Mouse (Mus musculus): ENCODE measurements around the gene Rasgrp2. TPM values are rescaled to one million over a fixed set of nuclear protein-coding genes. Genes with fewer than 3 reads are reported as not detected.

Gene Rasgrp2
- polyA plus RNA-seq, 1 experiment from 2014 or later, result 24.5 TPM

DNA sequence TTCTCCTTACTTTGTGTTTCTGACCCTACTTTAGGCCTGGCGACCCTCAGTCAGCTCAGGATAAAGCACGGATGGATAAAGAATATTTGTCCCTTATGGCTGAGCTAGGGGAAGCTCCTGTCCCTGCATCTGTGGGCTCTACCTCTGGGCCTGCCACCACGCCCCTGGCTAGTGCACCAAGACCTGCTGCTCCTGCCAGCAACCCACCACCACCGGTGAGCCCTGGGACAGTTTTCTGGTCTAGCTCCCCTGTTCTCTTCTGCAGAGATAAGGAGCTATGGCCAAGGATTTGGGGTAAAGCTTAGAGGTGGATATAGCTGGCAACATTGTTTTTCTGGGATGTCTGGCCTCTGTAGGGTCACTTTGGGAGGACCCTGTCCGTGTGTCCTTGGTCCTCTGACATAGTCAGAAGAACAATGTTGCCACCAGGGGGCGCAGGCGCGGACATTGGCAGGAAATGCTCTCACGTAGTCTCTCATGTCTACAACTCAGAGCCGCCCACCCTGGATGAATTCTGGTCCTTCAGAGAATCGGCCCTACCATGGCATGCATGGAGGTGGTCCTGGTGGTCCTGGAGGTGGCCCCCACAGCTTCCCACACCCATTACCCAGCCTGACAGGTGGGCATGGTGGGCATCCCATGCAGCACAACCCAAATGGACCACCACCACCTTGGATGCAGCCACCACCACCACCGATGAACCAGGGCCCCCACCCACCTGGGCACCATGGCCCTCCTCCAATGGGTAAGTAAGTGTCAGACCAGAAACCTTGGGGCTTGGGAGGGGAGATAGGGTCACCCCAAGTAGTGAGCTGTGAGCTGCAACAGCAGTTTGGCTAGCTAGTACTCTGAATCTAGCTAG lies 25.4 kb upstream of the Rasgrp2 start:
- WGBS, result 76% methylated on average over 12 of the region's 12 CpGs
- H3K4me1 ChIP-seq, result no peaks in the 10 kb centered on the region
- no peak overlapping the region for H3K9ac ChIP-seq
- no peak overlapping the region for H3K4me3 ChIP-seq
- H3K27me3 ChIP-seq, result no peaks in the 10 kb centered on the region
- no peak for ATAC-seq (ENCODE audit: insufficient number of reproducible peaks, insufficient read depth, low FRiP score, low TSS enrichment)
- no peak overlapping the region for H3K27ac ChIP-seq
- H3K36me3 ChIP-seq, result peaks cover 96% of the 10 kb centered on the region
- no peak overlapping the region for H3K4me2 ChIP-seq (replicated peaks)
- no peaks in the 10 kb centered on the region for H3K9me3 ChIP-seq

DNA sequence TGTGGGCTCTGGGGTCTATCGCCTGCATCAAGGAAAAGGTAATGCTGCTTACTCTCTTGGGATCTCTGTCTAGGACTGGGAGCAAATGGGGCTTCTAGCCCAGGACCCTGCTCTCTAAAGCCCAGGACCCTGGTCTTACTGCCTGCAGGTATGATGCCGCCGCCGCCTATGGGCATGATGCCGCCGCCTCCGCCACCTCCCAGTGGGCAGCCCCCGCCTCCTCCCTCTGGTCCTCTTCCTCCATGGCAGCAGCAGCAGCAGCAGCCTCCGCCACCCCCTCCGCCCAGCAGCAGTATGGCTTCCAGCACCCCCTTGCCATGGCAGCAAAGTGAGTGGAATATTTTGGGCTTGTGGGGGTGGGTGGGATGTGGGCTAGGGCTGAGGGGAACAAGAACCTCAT lies 24.6 kb upstream of the Rasgrp2 start:
- Histone ChIP-seq H3K4me2 (replicated peaks) (no peak overlapping the region), H3K9me3 (no peaks in the 10 kb centered on the region), H3K36me3 (peaks cover 95% of the 10 kb centered on the region), H3K27me3 (no peaks in the 10 kb centered on the region), H3K4me3 (no peak overlapping the region), H3K9ac (no peak overlapping the region), H3K27ac (no peak overlapping the region), H3K4me1 (no peaks in the 10 kb centered on the region)
- no peak for ATAC-seq (ENCODE audit: insufficient number of reproducible peaks, insufficient read depth, low FRiP score, low TSS enrichment)
- WGBS, result 95% methylated on average over 10 of the region's 10 CpGs

DNA sequence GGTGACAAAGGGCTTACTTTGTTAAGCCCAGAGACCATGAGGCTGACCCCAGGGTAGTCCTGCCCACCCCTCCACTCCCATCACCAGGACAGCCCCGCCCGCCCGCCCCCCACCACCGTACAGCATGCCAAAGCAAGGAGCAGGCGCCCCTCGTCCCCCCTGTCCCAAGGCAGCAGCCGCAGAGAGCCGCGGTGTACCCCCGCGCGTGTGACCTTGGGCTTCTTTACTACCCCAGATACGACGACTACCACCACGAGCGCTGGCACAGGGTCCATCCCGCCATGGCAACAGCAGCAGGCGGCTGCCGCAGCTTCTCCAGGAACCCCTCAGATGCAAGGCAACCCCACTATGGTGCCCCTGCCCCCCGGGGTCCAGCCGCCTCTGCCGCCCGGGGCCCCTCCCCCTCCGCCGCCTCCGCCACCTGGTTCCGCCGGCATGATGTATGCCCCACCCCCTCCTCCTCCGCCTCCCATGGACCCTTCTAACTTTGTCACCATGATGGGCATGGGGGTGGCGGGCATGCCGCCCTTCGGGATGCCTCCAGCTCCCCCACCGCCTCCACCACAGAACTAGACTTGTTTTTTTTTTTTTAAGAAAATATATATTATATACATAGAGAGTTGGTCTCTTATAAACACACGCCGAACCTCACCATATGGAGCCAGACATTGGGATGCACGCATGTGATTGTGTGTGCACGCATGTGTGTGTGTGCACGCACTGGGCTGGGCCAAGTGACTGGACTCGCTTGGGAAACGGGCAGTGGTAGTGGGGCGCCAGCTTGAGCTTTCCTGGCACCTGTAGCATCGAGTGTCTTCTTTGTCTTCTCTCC lies 23.5 kb upstream of the Rasgrp2 start:
- WGBS, result 94% methylated on average over 35 of the region's 42 CpGs

DNA sequence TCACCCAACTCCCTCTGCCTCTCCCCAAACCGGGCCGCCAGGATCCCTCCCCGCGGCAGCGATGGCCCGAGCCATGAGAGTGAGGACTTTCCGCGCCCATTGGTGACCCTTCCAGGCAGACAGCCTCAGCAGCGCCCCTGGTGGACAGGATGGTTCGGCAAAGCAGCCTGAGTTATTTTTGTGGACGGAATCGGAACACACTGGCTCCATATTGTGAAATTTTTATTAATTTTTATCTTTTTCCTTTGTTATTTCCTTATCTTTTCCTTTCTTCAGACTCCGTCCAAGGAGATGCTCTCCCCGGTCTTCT lies 22.9 kb upstream of the Rasgrp2 start:
- no peak for ATAC-seq (ENCODE audit: insufficient number of reproducible peaks, insufficient read depth, low FRiP score, low TSS enrichment)
- H3K4me2 ChIP-seq (replicated peaks), result no peak overlapping the region
- no peak overlapping the region for H3K9ac ChIP-seq
- WGBS, result 73% methylated on average over 14 of the region's 14 CpGs
- no peak overlapping the region for H3K4me3 ChIP-seq
- no peaks in the 10 kb centered on the region for H3K27me3 ChIP-seq
- peaks cover 80% of the 10 kb centered on the region for H3K36me3 ChIP-seq
- H3K4me1 ChIP-seq, result no peaks in the 10 kb centered on the region
- no peaks in the 10 kb centered on the region for H3K9me3 ChIP-seq
- H3K27ac ChIP-seq, result no peak overlapping the region

More for the DNA sequence above, 23.5 kb upstream of the Rasgrp2 start:
- no peak overlapping the region for H3K9ac ChIP-seq
- H3K4me3 ChIP-seq, result no peak overlapping the region
- H3K36me3 ChIP-seq, result peaks cover 86% of the 10 kb centered on the region
- no peak for ATAC-seq (ENCODE audit: insufficient number of reproducible peaks, insufficient read depth, low FRiP score, low TSS enrichment)
- H3K4me2 ChIP-seq (replicated peaks), result no peak overlapping the region
- H3K9me3 ChIP-seq, result no peaks in the 10 kb centered on the region
- no peak overlapping the region for H3K27ac ChIP-seq
- no peaks in the 10 kb centered on the region for H3K27me3 ChIP-seq
- H3K4me1 ChIP-seq, result no peaks in the 10 kb centered on the region

GRCm38 (mm10) chr19:6376643-6377042 lies 22.5 kb upstream of the Rasgrp2 start:
- no peak overlapping the region for H3K4me2 ChIP-seq (replicated peaks)

DNA sequence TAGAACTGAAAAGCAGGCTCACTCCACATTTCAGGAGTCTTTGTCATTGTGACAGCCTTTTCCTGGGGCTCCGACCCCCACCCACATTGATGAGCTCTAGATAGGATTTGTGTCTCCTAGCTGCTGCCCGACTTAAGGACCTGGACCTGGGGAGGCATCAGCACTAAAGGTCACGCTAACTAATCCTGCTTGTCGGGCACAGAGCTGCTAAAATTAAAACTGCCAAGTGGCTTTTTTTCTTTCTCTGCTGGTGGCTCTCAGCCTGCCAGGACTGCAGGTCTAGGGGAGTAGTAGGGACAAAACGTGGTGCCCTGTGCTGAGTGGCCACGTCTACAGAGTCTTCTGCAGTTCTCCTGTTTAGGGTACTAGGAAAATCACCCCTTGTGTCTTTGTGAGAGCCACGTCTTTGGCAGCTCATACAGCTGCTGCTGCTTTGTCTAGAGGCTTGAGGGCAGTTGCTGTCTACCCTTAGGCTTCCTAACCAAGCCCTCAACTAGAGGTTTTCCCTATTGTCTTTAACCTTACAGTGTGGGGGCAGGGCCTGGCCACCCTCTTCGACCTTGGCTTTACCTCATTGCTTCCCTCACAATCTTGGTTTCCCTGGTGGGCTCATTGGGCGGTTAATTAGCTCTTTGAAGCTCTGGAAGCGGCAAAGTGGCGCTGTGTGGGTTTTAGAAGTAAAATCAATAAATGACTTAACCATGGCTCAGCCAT lies 21.7 kb upstream of the Rasgrp2 start:
- Histone ChIP-seq H3K36me3 (peaks cover 67% of the 10 kb centered on the region), H3K27ac (no peak overlapping the region), H3K4me2 (replicated peaks) (no peak overlapping the region), H3K4me1 (no peaks in the 10 kb centered on the region), H3K9ac (no peak overlapping the region), H3K9me3 (no peaks in the 10 kb centered on the region), H3K4me3 (no peak overlapping the region), H3K27me3 (no peaks in the 10 kb centered on the region)
- 86% methylated on average over 11 of the region's 11 CpGs for WGBS
- no peak for ATAC-seq (ENCODE audit: insufficient number of reproducible peaks, insufficient read depth, low FRiP score, low TSS enrichment)

More at GRCm38 (mm10) chr19:6376643-6377042, 22.5 kb upstream of the Rasgrp2 start:
- H3K27ac ChIP-seq, result no peak overlapping the region
- H3K9me3 ChIP-seq, result no peaks in the 10 kb centered on the region
- no peaks in the 10 kb centered on the region for H3K4me1 ChIP-seq
- WGBS, result 86% methylated on average over 2 of the region's 2 CpGs
- H3K9ac ChIP-seq, result no peak overlapping the region
- no peak for ATAC-seq (ENCODE audit: insufficient number of reproducible peaks, insufficient read depth, low FRiP score, low TSS enrichment)
- peaks cover 76% of the 10 kb centered on the region for H3K36me3 ChIP-seq
- H3K4me3 ChIP-seq, result no peak overlapping the region
- no peaks in the 10 kb centered on the region for H3K27me3 ChIP-seq

GRCm38 (mm10) chr19:6380411-6381166 lies 18.6 kb upstream of the Rasgrp2 start:
- Histone ChIP-seq H3K4me1 (peaks cover 15% of the 10 kb centered on the region), H3K9me3 (no peaks in the 10 kb centered on the region), H3K4me2 (replicated peaks) (no peak overlapping the region), H3K27ac (no peak overlapping the region), H3K36me3 (peaks cover 37% of the 10 kb centered on the region), H3K9ac (no peak overlapping the region), H3K4me3 (no peak overlapping the region), H3K27me3 (no peaks in the 10 kb centered on the region)
- no peak for ATAC-seq (ENCODE audit: insufficient number of reproducible peaks, insufficient read depth, low FRiP score, low TSS enrichment)
- WGBS, result 88% methylated on average over 9 of the region's 9 CpGs

- WGBS, result 98% methylated on average over 5 of the region's 5 CpGs
- peaks cover 15% of the 10 kb centered on the region for H3K4me1 ChIP-seq
- no peak overlapping the region for H3K4me2 ChIP-seq (replicated peaks)
- no peak overlapping the region for H3K27ac ChIP-seq
- ATAC-seq (ENCODE audit: insufficient number of reproducible peaks, insufficient read depth, low FRiP score, low TSS enrichment), result no peak
- no peak overlapping the region for H3K4me3 ChIP-seq
- no peaks in the 10 kb centered on the region for H3K27me3 ChIP-seq
- no peaks in the 10 kb centered on the region for H3K9me3 ChIP-seq
- H3K9ac ChIP-seq, result no peak overlapping the region
- H3K36me3 ChIP-seq, result peaks cover 31% of the 10 kb centered on the region
Observed at GRCm38 (mm10) chr19:6381238-6381637, 17.9 kb upstream of the Rasgrp2 start.

DNA sequence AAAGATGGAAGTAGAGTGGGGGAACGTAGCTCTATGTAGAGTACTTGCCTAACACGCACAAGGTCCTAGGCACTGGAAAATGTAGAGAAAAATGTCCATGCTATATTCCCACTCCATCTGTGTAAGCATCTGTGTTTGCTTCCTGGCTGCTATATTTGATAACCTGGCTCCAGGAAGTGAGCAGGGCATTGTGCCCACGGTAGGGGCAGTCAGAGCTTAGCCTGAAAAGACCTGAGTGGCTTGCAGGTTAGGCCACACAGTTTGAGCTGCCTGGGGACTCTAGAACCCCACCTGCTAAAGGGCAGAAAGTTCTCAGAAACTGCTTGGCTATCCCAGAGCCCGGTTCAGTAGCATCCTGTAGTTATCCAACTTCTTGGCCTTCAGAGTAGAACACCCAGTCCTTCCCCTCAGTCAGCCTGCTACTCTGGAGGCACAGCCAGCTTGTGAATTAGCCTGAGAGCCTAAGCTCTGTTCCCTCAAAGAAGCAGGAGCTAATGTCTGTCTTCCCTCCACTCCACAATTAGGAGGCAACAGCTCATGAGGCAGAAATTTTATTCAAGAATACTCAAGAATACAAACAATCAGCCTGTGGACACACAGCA lies 16.7 kb upstream of the Rasgrp2 start:
- no peak for ATAC-seq (ENCODE audit: insufficient number of reproducible peaks, insufficient read depth, low FRiP score, low TSS enrichment)
- H3K27me3 ChIP-seq, result no peaks in the 10 kb centered on the region
- H3K9ac ChIP-seq, result no peak overlapping the region
- no peak overlapping the region for H3K4me3 ChIP-seq
- H3K4me1 ChIP-seq, result peaks cover 15% of the 10 kb centered on the region
- WGBS, result 70% methylated on average over 4 of the region's 4 CpGs
- H3K9me3 ChIP-seq, result no peaks in the 10 kb centered on the region
- H3K27ac ChIP-seq, result no peak overlapping the region
- H3K36me3 ChIP-seq, result peaks cover 19% of the 10 kb centered on the region
- H3K4me2 ChIP-seq (replicated peaks), result no peak overlapping the region

DNA sequence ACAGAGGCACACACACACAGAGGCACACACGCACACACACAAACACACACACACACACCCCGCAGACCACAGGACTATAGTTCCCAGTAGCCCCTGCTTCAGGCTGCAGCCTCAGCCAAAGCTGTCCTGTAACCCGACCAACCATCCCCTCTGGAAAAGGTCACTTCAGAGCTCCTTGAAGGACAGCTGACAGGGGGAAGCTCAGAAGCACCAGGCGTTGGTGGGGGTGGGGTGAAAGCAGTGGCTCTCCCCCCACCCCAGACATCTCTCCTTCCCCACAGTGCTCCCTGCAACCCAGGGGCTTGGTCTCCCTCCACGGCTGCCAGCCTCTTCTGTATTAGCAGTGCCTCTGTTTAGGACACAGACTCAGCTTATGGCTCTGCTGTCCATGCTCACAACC lies 15.7 kb upstream of the Rasgrp2 start:
- H3K4me3 ChIP-seq, result no peak overlapping the region
- 35% methylated on average over 5 of the region's 5 CpGs for WGBS
- H3K4me2 ChIP-seq (replicated peaks), result no peak overlapping the region
- no peaks in the 10 kb centered on the region for H3K9me3 ChIP-seq
- peaks cover 15% of the 10 kb centered on the region for H3K4me1 ChIP-seq
- no peaks in the 10 kb centered on the region for H3K27me3 ChIP-seq
- peaks cover 9% of the 10 kb centered on the region for H3K36me3 ChIP-seq
- no peak overlapping the region for H3K9ac ChIP-seq
- H3K27ac ChIP-seq, result no peak overlapping the region
- no peak for ATAC-seq (ENCODE audit: insufficient number of reproducible peaks, insufficient read depth, low FRiP score, low TSS enrichment)

GRCm38 (mm10) chr19:6384128-6384527 lies 15.0 kb upstream of the Rasgrp2 start, which contains the start of gene Pygm:
Gene Pygm (plus strand): TSS chr19:6384399.
- H3K9ac ChIP-seq, result no peak within 1 kb of the TSS
- peaks cover 2% of the 10 kb centered on the region; the same call in 1 of the 2 replicates for H3K36me3 ChIP-seq
- H3K27ac ChIP-seq, result no peak within 1 kb of the TSS; the same call in 1 of the 2 replicates
- ATAC-seq (ENCODE audit: insufficient number of reproducible peaks, insufficient read depth, low FRiP score, low TSS enrichment), result no peak
- peaks cover 15% of the 10 kb centered on the region for H3K4me1 ChIP-seq
- no peaks in the 10 kb centered on the region for H3K9me3 ChIP-seq
- WGBS, result 21% methylated on average over 7 of the region's 7 CpGs
- H3K4me3 ChIP-seq, result no peak within 1 kb of the TSS
- no peaks in the 10 kb centered on the region for H3K27me3 ChIP-seq
- no peak within 1 kb of the TSS for H3K4me2 ChIP-seq (replicated peaks)
